Mouse (Mus musculus) hindbrain, embryonic 11.5 days (tissue): ENCODE measurements at regions not wholly inside any gene's neighbourhood (a gene's known extent, or its start where the extent isn't known, plus 50 kb on each side); places are given as distances from the start of the nearest gene placed in this dataset.

ENCODE experiments used
- ATAC-seq: fragments of 200-750 bp; cut with Nextera tagmentation; 2 replicates; pipeline ENCODE4 v1.8.0; 2017; ENCODE audit warnings: mild to moderate bottlenecking, moderate TSS enrichment, moderate library complexity; ENCODE audit not compliant: low FRiP score
- DNase-seq: peaks from one replicate; pipeline ENCODE4 v3.0.0-alpha.2; 2015; ENCODE audit warnings: low spot score
- H3K27ac ChIP-seq: fragments of 300-500 bp; sonication (generic); 2 replicates; pipeline ENCODE4 v1.5.1; 2014; ENCODE audit warnings: mild to moderate bottlenecking, low read depth, low read length
- H3K27me3 ChIP-seq: fragments of 300-500 bp; sonication (generic); 2 replicates; pipeline ENCODE4 v1.6.1; 2014; ENCODE audit warnings: mild to moderate bottlenecking, low read length, moderate library complexity, mixed read lengths; ENCODE audit not compliant: control insufficient read depth, insufficient read depth
- H3K36me3 ChIP-seq: fragments of 300-500 bp; sonication (generic); 2 replicates; pipeline ENCODE4 v1.6.1; 2014; ENCODE audit warnings: mild to moderate bottlenecking, low read length, moderate library complexity, mixed read lengths; ENCODE audit not compliant: control insufficient read depth, insufficient read depth
- H3K4me1 ChIP-seq: fragments of 300-500 bp; sonication (generic); replicated peaks from 2 replicates; pipeline ENCODE4 v1.6.1; 2014; ENCODE audit warnings: low read length, mixed read lengths; ENCODE audit not compliant: control insufficient read depth, insufficient read depth
- H3K4me2 ChIP-seq: fragments of 300-500 bp; sonication (generic); replicated peaks from 2 replicates; pipeline ENCODE4 v1.6.1; 2014; ENCODE audit warnings: mild to moderate bottlenecking, low read depth, low read length
- H3K4me3 ChIP-seq: fragments of 300-500 bp; sonication (generic); 2 replicates; pipeline ENCODE4 v1.5.1; 2014; ENCODE audit warnings: low read depth, low read length
- H3K9ac ChIP-seq: fragments of 300-500 bp; sonication (generic); 2 replicates; pipeline ENCODE4 v1.6.1; 2014; ENCODE audit warnings: low read depth, low read length
- H3K9me3 ChIP-seq: fragments of 300-500 bp; sonication (generic); 2 replicates; pipeline ENCODE4 v1.6.1; 2016; ENCODE audit warnings: low read length; ENCODE audit not compliant: control insufficient read depth
- WGBS: fragments of 180-500 bp; shearing (Covaris S2); extraction: QIAGEN DNeasy Blood & Tissue Kit; methylation state at CpG from one replicate; pipeline ENCODE4 v1.1.7; 2014; 5-methylcytosine and 5-hydroxymethylcytosine counted together

GRCm38 (mm10) chrX:12834681-12835080, 72.8 kb upstream of the Med14 start:
- no peaks in the 10 kb centered on the region for H3K4me1 ChIP-seq
- 64% methylated on average over 4 of the region's 4 CpGs for WGBS
- no peak overlapping the region for H3K9ac ChIP-seq
- no peak overlapping the region for H3K4me2 ChIP-seq
- no peaks in the 10 kb centered on the region for H3K27me3 ChIP-seq
- H3K36me3 ChIP-seq = no peaks in the 10 kb centered on the region
- H3K9me3 ChIP-seq = no peaks in the 10 kb centered on the region
- H3K27ac ChIP-seq = no peak overlapping the region
- H3K4me3 ChIP-seq = no peak overlapping the region
- DNase-seq (no peak), ATAC-seq (no peak)

DNA sequence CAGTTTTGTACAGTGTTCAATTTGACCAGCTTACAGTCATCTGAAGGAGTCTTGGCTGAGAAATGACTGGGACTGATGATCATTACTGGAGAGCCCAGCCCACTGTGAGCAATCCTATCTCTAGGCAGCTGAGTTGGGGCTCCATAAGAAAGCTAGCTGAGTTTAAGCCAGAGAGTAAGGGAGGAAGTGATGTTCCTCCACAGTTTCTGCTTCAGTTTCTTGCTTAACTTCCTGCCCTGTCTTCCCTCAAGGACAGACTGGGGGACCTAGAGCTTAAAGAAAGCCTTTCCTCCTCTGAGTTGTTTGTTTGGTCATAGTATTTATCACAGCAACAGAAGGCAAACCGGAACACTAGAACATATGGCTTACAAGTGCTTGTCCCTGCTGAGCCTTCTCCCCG, 70.8 kb upstream of the Med14 start:
- ATAC-seq (no peak), DNase-seq (no peak)
- H3K27me3 ChIP-seq = no peaks in the 10 kb centered on the region
- no peaks in the 10 kb centered on the region for H3K9me3 ChIP-seq
- H3K4me2 ChIP-seq = no peak overlapping the region
- no peak overlapping the region for H3K4me3 ChIP-seq
- no peak overlapping the region for H3K27ac ChIP-seq
- H3K9ac ChIP-seq = no peak overlapping the region
- WGBS = 81% methylated on average over 2 of the region's 2 CpGs
- no peaks in the 10 kb centered on the region for H3K4me1 ChIP-seq
- no peaks in the 10 kb centered on the region for H3K36me3 ChIP-seq

- H3K9me3 ChIP-seq = no peaks in the 10 kb centered on the region
- ATAC-seq = no peak
- DNase-seq = no peak
- H3K4me1 ChIP-seq = no peaks in the 10 kb centered on the region
- H3K27ac ChIP-seq = no peak overlapping the region
- no peak overlapping the region for H3K4me3 ChIP-seq
- H3K27me3 ChIP-seq = no peaks in the 10 kb centered on the region
- no peak overlapping the region for H3K9ac ChIP-seq
- H3K4me2 ChIP-seq = no peak overlapping the region
- 79% methylated on average over 3 of the region's 3 CpGs for WGBS
- H3K36me3 ChIP-seq = no peaks in the 10 kb centered on the region
These were observed 67.3 kb upstream of the Med14 start for GRCm38 (mm10) chrX:12829165-12829564.

- H3K27ac ChIP-seq = no peak overlapping the region
- no peaks in the 10 kb centered on the region for H3K9me3 ChIP-seq
- no peak overlapping the region for H3K4me2 ChIP-seq
- no peaks in the 10 kb centered on the region for H3K4me1 ChIP-seq
- WGBS = 80% methylated on average over 4 of the region's 4 CpGs
- H3K4me3 ChIP-seq = no peak overlapping the region
- no peak for ATAC-seq
- H3K27me3 ChIP-seq = no peaks in the 10 kb centered on the region
- no peak overlapping the region for H3K9ac ChIP-seq
- no peaks in the 10 kb centered on the region for H3K36me3 ChIP-seq
- DNase-seq = no peak
These were observed 65.5 kb upstream of the Med14 start for GRCm38 (mm10) chrX:12827299-12827872.

DNA sequence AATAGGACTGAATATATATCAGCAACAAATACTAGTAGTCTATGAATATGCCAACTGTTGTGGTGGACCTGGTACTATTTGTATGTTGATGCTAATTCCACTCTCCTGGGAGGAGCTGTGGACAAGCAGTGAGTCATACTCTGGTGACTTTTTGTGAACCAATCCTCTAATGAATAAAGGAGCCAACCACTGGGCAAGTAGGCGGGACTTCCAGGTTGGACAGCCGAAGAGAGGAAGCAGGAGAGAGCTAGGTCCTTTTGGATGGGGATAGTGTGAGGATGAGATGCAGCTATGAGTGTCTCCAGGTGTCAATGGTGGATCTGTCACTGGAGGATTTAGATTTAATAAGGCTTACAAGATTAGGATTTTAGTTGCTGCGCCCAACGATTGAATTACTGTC, 64.8 kb upstream of the Med14 start:
- 85% methylated on average over 4 of the region's 4 CpGs for WGBS
- ATAC-seq (no peak), DNase-seq (no peak)
- Histone ChIP-seq H3K4me1 (no peaks in the 10 kb centered on the region), H3K27me3 (no peaks in the 10 kb centered on the region), H3K4me3 (no peak overlapping the region), H3K4me2 (no peak overlapping the region), H3K9me3 (no peaks in the 10 kb centered on the region), H3K36me3 (no peaks in the 10 kb centered on the region), H3K27ac (no peak overlapping the region), H3K9ac (no peak overlapping the region)

GRCm38 (mm10) chrX:12825262-12825661, 63.4 kb upstream of the Med14 start:
- DNase-seq = no peak
- no peak overlapping the region for H3K4me3 ChIP-seq
- H3K27me3 ChIP-seq = no peaks in the 10 kb centered on the region
- ATAC-seq = no peak
- no peaks in the 10 kb centered on the region for H3K4me1 ChIP-seq
- H3K9me3 ChIP-seq = no peaks in the 10 kb centered on the region
- no peak overlapping the region for H3K9ac ChIP-seq
- WGBS = 80% methylated on average over 2 of the region's 2 CpGs
- no peak overlapping the region for H3K27ac ChIP-seq
- H3K4me2 ChIP-seq = no peak overlapping the region
- H3K36me3 ChIP-seq = no peaks in the 10 kb centered on the region

DNA sequence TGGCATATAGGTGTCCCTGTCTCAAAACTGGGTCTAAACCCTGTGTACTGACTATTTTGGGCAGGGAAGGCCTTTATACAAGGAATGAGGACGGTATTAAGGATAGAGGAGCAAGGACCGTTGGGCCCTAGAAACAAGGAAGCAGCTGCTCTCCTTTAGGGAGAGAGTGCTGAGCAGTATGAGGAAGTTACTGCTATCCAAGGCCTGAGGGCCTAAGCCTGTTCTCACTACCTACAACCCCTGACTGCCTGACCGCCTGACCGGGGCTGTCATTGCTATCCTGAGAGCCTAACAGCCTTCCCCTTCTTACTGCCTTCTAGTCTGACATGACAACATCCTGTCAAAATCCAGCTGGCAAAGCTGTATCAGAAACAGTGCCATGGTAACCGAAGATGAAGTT, 62.6 kb upstream of the Med14 start:
- Histone ChIP-seq H3K36me3 (no peaks in the 10 kb centered on the region), H3K27ac (no peak overlapping the region), H3K27me3 (no peaks in the 10 kb centered on the region), H3K4me3 (no peak overlapping the region), H3K4me1 (no peaks in the 10 kb centered on the region), H3K9me3 (no peaks in the 10 kb centered on the region), H3K4me2 (no peak overlapping the region), H3K9ac (no peak overlapping the region)
- 79% methylated on average over 5 of the region's 5 CpGs for WGBS
- ATAC-seq = no peak
- DNase-seq = no peak

DNA sequence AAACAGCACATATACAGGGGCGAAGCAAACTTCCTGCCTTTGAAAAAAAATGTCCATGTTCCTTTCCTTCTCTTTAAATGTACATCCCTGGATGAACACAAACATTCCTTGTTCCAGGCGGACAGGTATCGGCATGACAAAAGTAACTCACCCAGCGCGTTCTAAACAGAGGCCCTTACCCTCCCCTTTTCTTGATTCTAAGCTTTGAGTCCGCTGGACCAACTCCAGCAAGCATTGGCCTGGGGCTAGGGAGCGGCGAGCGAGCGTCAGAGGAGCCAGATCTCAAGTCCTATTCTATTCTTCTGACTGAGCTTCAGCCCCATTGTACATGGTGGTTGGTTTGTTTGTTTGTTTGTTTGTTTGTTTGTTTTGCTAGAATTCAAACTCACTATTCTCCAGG, 60.9 kb upstream of the Med14 start:
- no peaks in the 10 kb centered on the region for H3K4me1 ChIP-seq
- no peak overlapping the region for H3K4me2 ChIP-seq
- no peak overlapping the region for H3K4me3 ChIP-seq
- 88% methylated on average over 10 of the region's 10 CpGs for WGBS
- H3K27me3 ChIP-seq = no peaks in the 10 kb centered on the region
- ATAC-seq (no peak), DNase-seq (no peak)
- H3K9me3 ChIP-seq = no peaks in the 10 kb centered on the region
- no peak overlapping the region for H3K9ac ChIP-seq
- no peaks in the 10 kb centered on the region for H3K36me3 ChIP-seq
- H3K27ac ChIP-seq = no peak overlapping the region

- no peaks in the 10 kb centered on the region for H3K36me3 ChIP-seq
- DNase-seq = no peak
- WGBS = 84% methylated on average over 6 of the region's 6 CpGs
- H3K4me1 ChIP-seq = no peaks in the 10 kb centered on the region
- H3K4me2 ChIP-seq = no peak overlapping the region
- no peak overlapping the region for H3K9ac ChIP-seq
- H3K27ac ChIP-seq = no peak overlapping the region
- no peaks in the 10 kb centered on the region for H3K9me3 ChIP-seq
- ATAC-seq = no peak
- no peak overlapping the region for H3K4me3 ChIP-seq
- no peaks in the 10 kb centered on the region for H3K27me3 ChIP-seq
These were observed 51.3 kb upstream of the Med14 start for GRCm38 (mm10) chrX:12813083-12813660.
